Mouse (Mus musculus) layer of hippocampus, adult 9-10 months (tissue): ENCODE measurements around the gene Tmem121b.

Experiments
- DNase-seq: peaks from one replicate; pipeline ENCODE4 v3.0.0; 2022; ENCODE audit warnings: low spot score

Tmem121b gene

DNA sequence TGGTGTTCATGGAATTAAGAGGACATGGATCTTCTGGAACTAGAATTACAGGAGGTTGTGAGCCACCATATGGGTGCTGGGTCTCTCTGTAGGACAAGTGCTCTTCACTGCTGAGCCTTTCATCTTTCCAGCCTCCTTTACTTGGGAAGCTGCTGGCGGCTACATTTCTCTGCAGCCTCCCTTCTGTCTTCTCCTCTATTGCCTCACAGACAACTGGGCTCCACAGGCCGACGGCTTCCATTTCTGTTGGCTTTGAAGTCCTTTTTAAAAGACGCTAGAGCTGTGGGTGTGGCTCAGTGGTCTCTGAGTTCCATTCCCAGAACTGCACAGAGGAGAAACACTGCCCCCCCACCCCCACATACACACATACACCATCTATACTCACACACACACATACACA, 28.2 kb downstream of the Tmem121b start:
- no peak for DNase-seq

DNA sequence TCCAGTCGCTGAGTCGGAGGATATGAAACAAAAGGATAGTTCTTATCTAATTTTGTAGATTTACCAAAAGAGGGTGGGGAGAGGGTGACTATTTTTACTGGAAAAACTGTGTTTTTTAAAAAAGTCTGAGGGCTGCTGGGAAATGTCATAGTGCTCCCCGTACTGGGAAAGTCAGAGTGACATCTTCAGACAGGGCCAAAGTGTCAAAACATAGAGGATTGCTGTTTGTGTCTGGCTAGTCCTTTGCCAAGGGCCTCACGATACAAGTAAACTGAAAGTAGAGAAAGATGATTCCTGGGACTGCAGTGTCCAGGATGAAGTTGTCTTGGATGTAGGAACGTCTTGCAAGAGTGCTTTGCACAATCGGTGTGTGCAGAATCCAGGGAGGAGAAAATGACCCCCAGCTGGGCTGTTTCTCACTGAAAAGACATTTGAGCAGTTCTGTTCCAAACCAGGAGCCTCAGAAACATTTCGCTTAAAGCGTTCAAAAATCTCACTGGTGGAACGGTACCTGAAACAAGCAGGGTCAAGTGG, 29.1 kb downstream of the Tmem121b start:
- no peak for DNase-seq

DNA sequence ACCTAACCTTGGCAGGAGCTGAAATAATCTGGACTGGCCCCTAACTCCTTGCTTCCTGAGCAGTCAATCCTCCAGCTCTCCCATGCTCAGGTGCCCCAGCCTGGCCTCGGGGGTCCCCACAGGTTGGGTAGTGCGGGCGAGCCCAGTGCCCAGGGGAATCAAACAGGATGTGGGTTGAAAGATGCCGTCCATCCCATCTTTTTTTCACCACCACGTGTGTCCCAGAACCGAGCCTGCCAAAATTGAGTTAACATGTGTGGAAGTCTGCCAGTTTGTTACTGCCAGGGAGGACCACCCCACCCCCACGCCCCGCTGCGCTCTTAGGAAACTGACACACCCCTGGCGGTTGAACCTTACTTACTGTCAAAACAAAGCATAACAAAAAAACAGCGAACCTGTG, 29.7 kb downstream of the Tmem121b start:
- DNase-seq, result no peak

DNA sequence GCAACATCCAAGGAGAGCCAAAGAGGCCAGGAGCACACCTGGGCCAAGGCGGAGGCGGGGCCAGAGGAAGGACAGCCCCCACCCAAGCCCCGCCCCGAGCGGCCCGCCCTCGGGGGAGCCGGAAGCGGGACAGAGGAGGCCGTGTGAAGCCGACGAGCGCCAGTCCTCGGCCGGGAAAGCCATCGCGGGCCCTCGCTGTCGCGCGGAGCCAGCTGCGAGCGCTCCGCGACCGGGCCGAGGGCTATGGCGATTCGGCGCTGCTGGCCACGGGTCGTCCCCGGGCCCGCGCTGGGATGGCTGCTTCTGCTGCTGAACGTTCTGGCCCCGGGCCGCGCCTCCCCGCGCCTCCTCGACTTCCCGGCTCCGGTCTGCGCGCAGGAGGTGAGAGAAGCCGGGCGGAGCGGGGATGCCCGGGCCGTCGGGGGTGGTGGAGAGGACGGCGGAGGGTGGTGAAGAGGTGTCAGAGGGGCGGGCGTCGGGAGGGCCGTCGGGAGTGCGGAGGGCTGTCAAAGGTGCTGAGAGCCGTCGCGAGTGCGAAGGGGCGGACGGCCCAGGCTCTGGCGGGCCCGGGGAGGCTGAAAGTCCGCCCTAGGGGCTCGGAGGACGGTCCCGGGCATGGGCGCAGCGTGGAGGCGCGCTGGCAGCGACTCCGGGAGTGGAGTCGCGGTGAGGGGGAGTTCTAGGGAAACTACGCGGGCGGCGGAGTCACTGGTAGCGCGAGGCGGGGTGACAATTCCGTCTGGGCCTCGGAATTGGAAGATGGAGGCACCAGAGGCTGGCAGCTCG, 30.3 kb downstream of the Tmem121b start, which contains the start of gene Il17ra:
Gene Il17ra, plus strand, starts transcription at position 162 of the 786 bp plus-strand sequence.
- no peak for DNase-seq

DNA sequence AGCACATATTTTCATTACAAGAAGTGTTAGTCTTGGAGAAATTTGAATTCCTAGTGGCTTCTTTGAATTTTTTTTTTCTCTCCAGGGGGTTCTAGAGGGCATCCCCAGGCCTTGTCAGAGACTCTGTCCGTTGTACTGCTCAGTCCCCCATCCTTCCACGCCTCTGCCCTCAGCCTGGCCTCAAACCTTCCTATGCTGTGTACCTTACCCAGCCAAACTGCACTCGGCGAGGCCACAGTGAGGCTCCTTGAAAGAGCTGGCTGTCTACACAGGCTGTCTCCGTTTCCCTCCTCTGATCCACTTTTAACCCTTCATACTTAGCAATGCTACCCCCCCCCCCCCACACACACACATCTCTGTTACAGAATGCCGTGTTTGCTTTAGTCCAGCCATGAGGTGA, 31.4 kb downstream of the Tmem121b start:
- DNase-seq, result no peak

DNA sequence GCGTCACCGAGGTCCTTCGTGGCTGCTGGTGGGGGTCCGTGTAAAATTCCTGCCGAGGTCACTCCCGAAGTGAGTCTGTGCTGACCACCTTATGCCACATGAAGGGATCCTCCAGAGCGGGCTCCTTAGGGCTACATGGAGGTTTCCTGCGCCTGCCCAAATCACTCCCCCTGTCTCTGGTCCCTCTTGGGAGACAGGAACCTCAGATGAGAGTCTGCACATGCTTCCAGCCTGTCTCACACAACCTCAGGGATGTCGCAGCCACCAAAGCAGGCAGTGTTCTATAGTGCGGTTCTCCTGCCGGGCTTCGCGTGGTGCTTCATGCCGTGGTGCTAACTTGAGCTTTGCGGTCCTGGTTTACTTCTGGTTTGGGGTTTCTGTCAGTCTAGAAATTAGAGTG, 32.4 kb downstream of the Tmem121b start:
- no peak for DNase-seq

DNA sequence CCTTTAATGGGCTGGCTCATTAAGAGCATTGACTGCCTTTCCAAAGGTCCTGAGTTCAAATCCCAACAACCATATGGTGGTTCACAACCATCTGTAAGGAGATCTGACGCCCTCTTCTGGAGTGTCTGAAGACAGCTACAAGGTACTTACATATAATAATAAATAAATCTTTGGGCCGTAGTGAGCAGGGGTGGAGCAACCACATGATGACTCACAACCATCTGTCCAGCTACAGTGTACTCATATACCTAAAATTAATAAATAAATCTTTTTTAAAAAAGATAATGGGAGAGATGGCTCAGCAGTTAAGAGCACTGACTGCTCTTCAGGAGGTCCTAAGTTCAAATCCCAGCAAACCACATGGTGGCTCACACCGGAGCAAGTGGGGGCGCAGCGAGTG, 35.9 kb downstream of the Tmem121b start:
- no peak for DNase-seq

DNA sequence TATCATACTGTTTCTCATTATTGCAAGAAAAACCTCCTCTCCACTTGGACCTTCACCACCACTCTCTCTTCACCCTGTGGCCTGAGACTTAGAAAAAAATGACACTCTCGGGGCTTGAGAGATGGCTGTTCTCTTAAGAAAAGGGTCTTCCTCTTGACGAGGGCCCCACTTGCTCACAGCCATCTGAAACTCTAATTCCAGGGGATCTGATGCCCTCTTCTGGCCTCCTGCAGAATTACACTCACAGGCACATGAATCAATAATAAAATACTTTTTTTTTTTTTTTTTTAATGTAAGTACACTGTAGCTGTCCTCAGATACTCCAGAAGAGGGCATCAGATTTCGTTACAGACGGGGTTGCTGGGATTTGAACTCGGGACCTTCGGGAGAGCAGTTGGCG, 36.5 kb downstream of the Tmem121b start:
- no peak for DNase-seq

DNA sequence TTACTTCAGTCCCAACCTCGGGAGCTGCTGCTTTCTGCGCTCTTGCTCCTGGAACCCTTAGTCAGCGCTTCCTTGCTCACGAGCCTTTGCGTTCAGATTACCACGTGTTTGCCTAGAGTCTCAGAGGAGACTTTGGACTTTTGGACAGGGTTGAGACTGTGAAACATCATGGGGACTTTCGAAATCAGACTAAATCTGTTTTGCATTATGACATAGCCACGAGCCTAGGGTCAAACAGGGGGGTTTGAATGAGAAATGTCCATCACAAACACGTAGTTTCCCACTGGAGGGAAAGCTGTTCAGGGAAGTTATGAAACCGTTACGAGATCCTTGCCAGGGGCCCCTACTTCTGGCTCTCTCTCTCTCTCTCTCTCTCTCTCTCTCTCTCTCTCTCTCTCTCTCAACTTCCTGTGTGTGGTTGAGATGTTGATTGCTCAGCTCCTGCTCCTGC, 39.0 kb downstream of the Tmem121b start:
- DNase-seq, result no peak

DNA sequence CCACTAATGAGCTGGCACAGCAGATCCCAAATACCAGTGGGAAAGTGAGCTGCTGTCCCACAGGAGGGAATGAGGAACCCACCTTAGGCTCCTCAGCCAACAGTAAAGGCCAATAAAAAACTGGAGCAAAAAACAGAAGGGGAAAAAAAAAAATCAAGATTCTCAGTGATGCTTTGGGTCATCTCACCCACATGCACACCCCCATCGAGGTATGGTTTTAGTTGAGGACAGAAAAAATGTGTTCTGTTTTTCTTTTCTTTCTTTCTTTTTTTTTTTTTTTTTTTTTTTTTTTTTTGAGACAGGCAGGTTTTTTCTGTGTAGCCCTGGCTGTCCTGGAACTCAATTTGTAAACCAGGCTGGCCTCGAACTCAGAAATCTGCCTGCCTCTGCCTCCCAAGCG, 40.1 kb downstream of the Tmem121b start:
- DNase-seq, result no peak

DNA sequence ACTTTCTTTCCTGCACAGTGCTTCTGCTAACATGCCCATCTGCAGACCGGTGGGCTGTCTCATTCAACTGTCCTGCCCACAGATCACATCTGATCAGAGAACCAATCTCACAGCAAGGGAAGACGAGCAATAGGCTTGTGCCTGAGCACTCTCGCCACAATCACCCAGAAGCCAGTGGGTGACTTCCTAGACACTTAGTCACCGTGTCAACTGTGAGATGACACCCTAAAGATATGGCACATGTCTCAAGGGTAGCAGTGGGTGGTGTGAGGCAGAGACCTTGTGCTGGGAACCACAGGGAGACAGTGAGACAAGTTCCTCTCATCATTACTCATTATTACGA, 40.5 kb downstream of the Tmem121b start:
- DNase-seq, result no peak

DNA sequence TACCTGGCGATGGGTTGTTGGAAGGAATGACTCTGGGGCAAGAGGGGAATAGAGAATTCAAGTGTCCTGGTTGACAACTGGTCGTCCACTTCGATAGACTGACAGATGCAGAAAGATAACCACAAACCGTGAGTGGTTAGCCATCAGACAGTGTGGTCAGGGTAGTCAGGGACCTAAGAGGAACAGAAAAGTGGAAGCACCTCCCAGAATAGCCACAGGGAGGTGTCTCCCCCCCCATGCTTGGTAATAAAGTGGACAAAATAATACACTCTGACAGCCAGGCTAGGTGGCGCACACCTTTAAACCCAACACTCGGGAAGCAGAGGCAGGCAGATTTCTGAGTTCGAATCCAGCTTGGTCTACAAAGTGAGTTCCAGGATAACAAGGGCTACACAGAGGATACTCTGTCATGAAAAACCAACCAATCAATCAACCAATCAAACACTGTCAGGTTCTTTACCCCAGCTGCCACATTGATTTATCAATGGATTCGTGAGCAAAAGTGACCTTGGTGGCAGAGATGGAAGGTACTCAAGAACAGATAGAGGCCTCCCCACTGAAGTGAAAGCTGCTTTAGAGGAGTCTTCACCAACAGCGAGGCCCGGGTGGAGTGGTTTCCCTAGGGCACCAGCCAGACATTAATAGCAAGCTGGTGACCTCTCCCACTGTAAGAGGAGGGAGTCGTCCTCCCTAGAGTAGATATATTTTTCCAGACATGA, 41.1 kb downstream of the Tmem121b start:
- DNase-seq, result no peak

DNA sequence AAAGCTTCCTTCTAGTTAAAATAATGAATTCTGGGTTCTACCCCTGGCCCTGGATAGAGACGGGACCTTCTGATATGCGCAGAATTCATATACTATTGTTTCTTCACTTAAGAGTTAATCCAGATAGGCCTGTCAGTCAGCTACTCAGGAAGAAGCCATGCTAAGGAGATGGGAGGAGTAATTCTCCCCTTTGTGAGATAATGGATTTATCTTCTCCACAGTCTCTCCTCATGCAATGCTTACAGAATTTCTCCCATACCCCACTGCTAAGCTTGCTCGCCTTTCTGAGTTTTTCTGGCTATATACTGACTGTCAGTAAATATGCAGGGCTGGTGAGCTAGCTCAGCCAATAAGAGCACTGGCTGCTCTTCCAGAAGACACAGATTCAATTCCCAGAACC, 43.4 kb downstream of the Tmem121b start:
- DNase-seq, result no peak

DNA sequence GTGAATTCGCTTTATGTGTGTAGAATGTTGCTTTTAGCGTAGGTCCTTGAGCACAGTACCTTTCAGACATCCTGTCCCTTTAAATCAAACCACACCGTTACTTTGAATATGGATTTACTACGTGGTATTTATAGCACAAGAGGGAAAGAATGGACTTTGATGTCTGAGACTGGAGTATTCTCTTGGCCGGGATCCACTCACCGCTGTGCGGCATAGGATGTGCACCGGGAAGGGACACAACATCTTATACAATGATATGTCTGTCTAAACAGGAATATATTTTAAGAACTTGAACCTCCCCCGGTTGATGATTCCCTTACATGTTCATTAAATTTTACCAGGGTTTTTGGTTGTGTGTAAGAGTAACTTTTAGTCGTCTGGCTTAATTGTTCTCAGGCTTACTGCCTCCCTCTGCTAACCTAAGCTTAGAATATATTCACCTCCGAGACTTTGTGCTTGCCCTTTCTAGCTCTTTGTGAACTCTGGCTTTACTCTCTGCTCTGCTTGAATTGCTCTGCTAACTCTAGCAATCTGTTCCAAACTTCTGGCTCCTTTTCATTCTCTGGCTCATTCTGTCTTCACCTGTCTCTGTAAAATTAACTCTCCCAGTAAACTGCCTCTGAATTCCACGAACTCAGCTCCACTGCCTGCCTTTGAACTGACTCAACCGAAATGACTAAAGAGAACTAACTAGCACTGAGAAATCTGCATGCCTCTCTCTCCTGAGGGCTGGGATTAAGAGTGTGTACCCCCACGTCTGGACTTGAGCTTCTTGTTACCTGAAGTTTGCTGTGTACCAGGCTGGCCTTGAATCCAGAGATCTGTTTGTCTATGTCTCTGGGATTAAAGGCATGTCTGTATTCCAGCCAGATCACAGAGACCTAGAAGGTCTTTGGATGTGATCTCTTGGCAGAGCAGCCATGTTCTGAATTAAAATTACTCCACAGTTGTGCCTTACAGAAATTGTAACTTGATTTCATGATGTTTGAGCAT, 49.9 kb downstream of the Tmem121b start:
- DNase-seq, result no peak

DNA sequence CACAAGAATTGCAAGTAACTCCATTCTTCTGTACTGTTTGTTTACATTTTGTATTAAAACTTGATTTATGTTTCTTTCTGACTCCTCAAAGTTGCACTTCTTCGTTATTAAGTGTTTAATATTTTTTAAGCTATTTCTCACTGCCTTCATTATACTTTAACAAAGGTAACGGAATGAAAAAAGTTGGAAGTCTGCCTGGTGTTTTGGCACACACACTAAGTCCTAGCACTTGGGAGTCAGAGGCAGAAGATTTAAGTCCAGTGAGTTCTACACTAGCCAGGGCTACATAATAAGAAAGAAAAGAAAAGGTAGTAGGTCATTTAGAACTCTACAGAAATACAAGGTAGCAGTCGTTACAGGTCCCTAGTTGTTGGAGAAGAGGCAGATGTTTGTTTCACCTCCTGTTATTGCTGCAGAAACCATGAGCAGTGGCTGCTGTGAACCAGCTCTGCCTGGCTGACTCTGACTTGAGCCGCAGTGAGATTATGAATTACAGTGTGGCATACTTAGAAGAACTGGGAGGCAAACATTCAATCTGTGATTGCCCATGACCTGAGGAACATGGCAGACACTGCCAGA, 51.3 kb downstream of the Tmem121b start:
- DNase-seq, result no peak
